Mouse (Mus musculus): ENCODE data around the gene Dcst2. TPM values are rescaled to one million over a fixed set of nuclear protein-coding genes. Genes with fewer than 3 reads are reported as not detected.
A peak's percentile ranks its signal among the peaks of the same experiment; 100 is the strongest.

Gene Dcst2
- polyA plus RNA-seq, 1 experiment, result 0.01 TPM

DNA sequence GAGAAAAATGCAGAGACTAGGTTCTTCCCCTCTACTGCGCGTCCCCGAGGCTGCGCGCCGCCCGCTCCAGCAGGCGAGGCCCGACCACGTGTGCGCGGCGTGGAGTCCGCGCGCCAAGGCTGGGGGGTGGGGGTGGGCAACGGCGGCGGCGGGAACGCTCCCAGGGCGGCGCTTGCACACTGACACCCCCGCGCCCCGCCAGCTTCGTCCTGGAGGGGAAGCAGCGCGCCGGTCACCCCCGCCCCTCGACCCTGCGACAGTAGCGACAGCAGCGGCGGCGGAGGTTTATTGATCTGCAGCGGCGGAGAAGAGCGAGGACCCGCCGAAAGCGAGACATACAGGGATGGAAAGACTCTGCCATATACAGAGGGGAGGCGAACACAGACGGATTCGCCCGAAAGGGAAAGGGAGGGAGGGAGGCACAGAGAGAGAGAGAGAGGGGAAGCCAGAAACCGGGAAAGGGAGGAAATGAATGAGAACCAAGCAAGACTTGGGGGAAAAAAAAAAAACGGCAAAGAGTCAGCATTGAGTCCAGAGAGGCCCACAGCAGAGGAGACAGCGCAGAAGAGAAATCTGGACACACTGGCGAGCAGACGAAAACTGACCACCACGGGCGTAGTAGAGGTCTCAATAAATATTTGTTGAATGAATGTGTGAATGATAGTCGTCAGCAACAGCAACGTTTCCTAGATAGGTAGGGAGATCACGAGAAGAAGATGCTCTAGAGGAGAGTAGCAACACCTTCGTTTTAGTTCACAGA, 42.0 kb upstream of the Dcst2 start:
- H3ac ChIP-seq (ENCODE audit: control insufficient read depth, insufficient read length), result no peak overlapping the region
- H3K4me2 ChIP-seq (ENCODE audit: low read depth), result peak overlapping the region; percentile 91
- no peak overlapping the region for H3K4me3 ChIP-seq
- H3K27me3 ChIP-seq (ENCODE audit: control insufficient read depth, insufficient read depth, insufficient read length), result peaks cover 43% of the 10 kb centered on the region
- TF ChIP-seq E2F4 (IDR thresholded peaks at IDR 0.05; ENCODE audit: insufficient read depth) (no peak), POLR2AphosphoS2 (IDR thresholded peaks at IDR 0.05; ENCODE audit: insufficient read length, low read depth) (no peak), SRF (IDR thresholded peaks at IDR 0.05; ENCODE audit: control insufficient read depth, insufficient read length, low read depth) (no peak), CEBPB (IDR thresholded peaks at IDR 0.05; ENCODE audit: insufficient read depth, poor library complexity, severe bottlenecking) (no peak), USF1 (IDR thresholded peaks at IDR 0.05; ENCODE audit: low read depth) (no peak), MYOG (IDR thresholded peaks at IDR 0.05; ENCODE audit: control insufficient read depth in 1 of 3, insufficient read depth in 1 of 3, insufficient read length in 2 of 3, low read depth in 2 of 3) (no peak), POLR2A (IDR thresholded peaks at IDR 0.05; ENCODE audit: insufficient read length, low read depth) (no peak), TCF3 (IDR thresholded peaks at IDR 0.05; ENCODE audit: insufficient read length, low read depth) (no peak), MAX (IDR thresholded peaks at IDR 0.05; ENCODE audit: low read depth) (no peak), MYOD1 (IDR thresholded peaks at IDR 0.05; ENCODE audit: control insufficient read depth in 1 of 3, insufficient read length in 2 of 3, low read depth in 2 of 3) (no peak), REST (IDR thresholded peaks at IDR 0.05; ENCODE audit: insufficient read depth, insufficient read length) (no peak), TCF12 (IDR thresholded peaks at IDR 0.05; ENCODE audit: insufficient read depth, poor library complexity, severe bottlenecking) (no peak)
- H3K36me3 ChIP-seq (ENCODE audit: control insufficient read depth, insufficient read depth), result no peaks in the 10 kb centered on the region
- no peaks in the 10 kb centered on the region for H3K79me2 ChIP-seq (ENCODE audit: control insufficient read depth, insufficient read depth)

DNA sequence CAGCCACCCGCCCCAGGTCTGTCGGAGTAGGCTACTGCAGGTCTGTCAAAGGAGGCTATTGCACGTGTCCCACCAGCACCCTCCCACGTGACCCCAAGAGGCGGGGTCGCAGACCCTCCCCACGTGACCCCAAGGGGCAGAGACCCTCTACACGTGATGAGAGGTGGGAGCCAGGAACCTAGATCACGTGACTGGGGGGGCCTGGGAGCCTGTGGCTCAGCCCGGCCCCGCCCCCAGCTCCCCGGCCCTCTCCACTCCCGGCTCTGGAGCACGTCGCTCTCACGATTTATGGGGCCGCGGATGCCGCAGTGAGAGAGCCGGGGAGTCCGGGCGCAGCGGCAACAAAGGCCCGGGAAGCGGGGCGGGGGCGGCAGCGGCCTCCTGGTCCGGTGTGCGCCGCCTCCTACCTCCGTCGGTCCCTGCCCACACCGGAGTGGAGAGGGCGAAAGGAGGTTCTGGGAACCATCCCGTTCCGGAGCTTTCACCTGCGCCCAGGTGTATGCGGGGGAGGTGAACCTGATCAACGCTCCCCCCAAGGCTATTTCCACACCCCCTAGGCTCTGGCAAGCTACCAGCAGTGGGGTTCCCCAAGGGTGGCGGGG, 41.1 kb upstream of the Dcst2 start:
- peak overlapping the region; percentile 91 for H3K4me2 ChIP-seq (ENCODE audit: low read depth)
- H3K27me3 ChIP-seq (ENCODE audit: control insufficient read depth, insufficient read depth, insufficient read length), result peaks cover 43% of the 10 kb centered on the region
- H3K4me3 ChIP-seq, result no peak overlapping the region
- no peaks in the 10 kb centered on the region for H3K79me2 ChIP-seq (ENCODE audit: control insufficient read depth, insufficient read depth)
- TF ChIP-seq USF1 (IDR thresholded peaks at IDR 0.05; ENCODE audit: low read depth) (peak; percentile 50), POLR2A (IDR thresholded peaks at IDR 0.05; ENCODE audit: insufficient read length, low read depth) (no peak)
- H3K36me3 ChIP-seq (ENCODE audit: control insufficient read depth, insufficient read depth), result no peaks in the 10 kb centered on the region
- no peak overlapping the region for H3ac ChIP-seq (ENCODE audit: control insufficient read depth, insufficient read length)

DNA sequence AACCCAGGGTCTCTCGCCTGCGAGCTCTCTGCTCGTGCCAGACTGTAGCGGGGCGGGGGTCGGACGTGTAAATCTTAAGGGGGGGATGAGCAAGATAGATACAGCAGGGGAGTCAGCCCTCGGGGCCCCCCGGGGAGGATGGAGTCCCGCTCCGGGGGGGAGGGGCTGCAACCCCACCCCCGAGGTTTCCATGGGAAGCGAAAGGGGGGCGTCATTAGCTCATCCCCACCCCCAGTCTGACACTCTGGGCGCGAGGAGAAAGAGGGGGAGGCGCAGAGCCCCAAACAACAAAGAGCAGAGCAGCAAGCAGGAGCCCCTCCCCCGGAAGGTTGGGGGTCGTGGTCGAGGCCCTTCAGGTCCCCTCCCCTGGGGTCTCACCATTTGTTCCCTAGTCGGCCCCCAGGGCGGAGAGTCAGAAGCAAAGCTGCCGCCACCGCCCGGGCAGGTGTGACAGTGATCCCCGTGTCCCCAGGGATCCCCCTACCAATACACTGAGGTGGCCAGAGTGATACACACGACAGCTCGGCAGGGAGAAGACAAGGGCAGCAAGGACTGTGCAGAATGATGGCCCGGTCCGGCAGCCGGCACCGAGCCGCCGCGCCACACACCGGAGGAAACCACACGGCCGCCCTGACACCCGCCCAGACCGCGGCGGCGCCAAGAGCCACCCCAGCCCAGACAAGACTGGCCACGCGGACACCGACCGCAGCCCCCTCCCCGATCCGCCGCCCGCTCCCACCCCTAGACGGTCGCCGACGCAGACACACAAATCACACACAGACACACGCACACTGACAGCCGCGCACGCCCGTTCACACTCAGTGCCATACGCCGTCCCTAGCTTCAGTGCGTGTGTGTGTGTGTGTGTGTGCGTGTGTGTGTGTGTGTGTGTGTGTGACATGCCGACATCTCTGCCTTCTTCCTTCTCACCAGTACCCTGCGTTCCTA, 40.3 kb upstream of the Dcst2 start:
- TF ChIP-seq TCF3 (IDR thresholded peaks at IDR 0.05; ENCODE audit: insufficient read length, low read depth) (no peak), CEBPB (IDR thresholded peaks at IDR 0.05; ENCODE audit: insufficient read depth, poor library complexity, severe bottlenecking) (no peak), MYOD1 (IDR thresholded peaks at IDR 0.05; ENCODE audit: control insufficient read depth in 1 of 3, insufficient read length in 2 of 3, low read depth in 2 of 3) (no peak), E2F4 (IDR thresholded peaks at IDR 0.05; ENCODE audit: insufficient read depth) (no peak), MYOG (IDR thresholded peaks at IDR 0.05; ENCODE audit: control insufficient read depth in 1 of 3, insufficient read depth in 1 of 3, insufficient read length in 2 of 3, low read depth in 2 of 3) (no peak), POLR2A (IDR thresholded peaks at IDR 0.05; ENCODE audit: insufficient read length, low read depth) (no peak), USF1 (IDR thresholded peaks at IDR 0.05; ENCODE audit: low read depth) (no peak), MAX (IDR thresholded peaks at IDR 0.05; ENCODE audit: low read depth) (no peak), SRF (IDR thresholded peaks at IDR 0.05; ENCODE audit: control insufficient read depth, insufficient read length, low read depth) (no peak), TCF12 (IDR thresholded peaks at IDR 0.05; ENCODE audit: insufficient read depth, poor library complexity, severe bottlenecking) (no peak)
- Histone ChIP-seq H3ac (ENCODE audit: control insufficient read depth, insufficient read length) (peak overlapping the region; percentile 8), H3K36me3 (ENCODE audit: control insufficient read depth, insufficient read depth) (no peaks in the 10 kb centered on the region), H3K27me3 (ENCODE audit: control insufficient read depth, insufficient read depth, insufficient read length) (peaks cover 43% of the 10 kb centered on the region), H3K4me2 (ENCODE audit: low read depth) (peak overlapping the region; percentile 91), H3K4me3 (peak overlapping the region; percentile 7), H3K79me2 (ENCODE audit: control insufficient read depth, insufficient read depth) (no peaks in the 10 kb centered on the region)

DNA sequence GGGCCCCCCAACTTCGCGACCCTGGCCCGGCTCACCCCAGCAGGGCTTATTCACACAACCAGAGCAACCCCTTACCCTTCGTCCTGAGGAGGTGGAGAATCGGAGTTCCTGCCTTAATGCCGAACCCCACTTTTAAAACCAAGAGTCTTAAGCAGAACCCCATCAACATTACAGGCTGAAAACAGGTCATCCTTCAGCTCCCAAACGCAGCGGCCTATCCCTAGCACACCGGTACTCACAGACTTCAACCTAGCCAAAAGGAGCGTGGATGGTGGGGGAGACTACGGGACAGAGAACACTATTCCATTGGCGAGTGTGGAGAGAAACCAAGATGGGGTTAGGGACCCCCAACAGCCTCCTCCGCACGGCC, 39.7 kb upstream of the Dcst2 start:
- TF ChIP-seq USF1 (IDR thresholded peaks at IDR 0.05; ENCODE audit: low read depth), result no peak
- no peak for TF ChIP-seq TCF12 (IDR thresholded peaks at IDR 0.05; ENCODE audit: insufficient read depth, poor library complexity, severe bottlenecking)
- TF ChIP-seq SRF (IDR thresholded peaks at IDR 0.05; ENCODE audit: control insufficient read depth, insufficient read length, low read depth), result no peak
- TF ChIP-seq MYOG (IDR thresholded peaks at IDR 0.05; ENCODE audit: control insufficient read depth in 1 of 3, insufficient read depth in 1 of 3, insufficient read length in 2 of 3, low read depth in 2 of 3), result no peak
- no peak for TF ChIP-seq TCF3 (IDR thresholded peaks at IDR 0.05; ENCODE audit: insufficient read length, low read depth)
- no peak for TF ChIP-seq POLR2AphosphoS2 (IDR thresholded peaks at IDR 0.05; ENCODE audit: insufficient read length, low read depth)
- TF ChIP-seq CEBPB (IDR thresholded peaks at IDR 0.05; ENCODE audit: insufficient read depth, poor library complexity, severe bottlenecking), result no peak
- TF ChIP-seq MAX (IDR thresholded peaks at IDR 0.05; ENCODE audit: low read depth), result no peak
- TF ChIP-seq E2F4 (IDR thresholded peaks at IDR 0.05; ENCODE audit: insufficient read depth), result no peak
- TF ChIP-seq MYOD1 (IDR thresholded peaks at IDR 0.05; ENCODE audit: control insufficient read depth in 1 of 3, insufficient read length in 2 of 3, low read depth in 2 of 3), result no peak
- no peak for TF ChIP-seq REST (IDR thresholded peaks at IDR 0.05; ENCODE audit: insufficient read depth, insufficient read length)
- TF ChIP-seq POLR2A (IDR thresholded peaks at IDR 0.05; ENCODE audit: insufficient read length, low read depth), result no peak
- peaks cover 43% of the 10 kb centered on the region for H3K27me3 ChIP-seq (ENCODE audit: control insufficient read depth, insufficient read depth, insufficient read length)
- no peaks in the 10 kb centered on the region for H3K36me3 ChIP-seq (ENCODE audit: control insufficient read depth, insufficient read depth)
- H3K4me2 ChIP-seq (ENCODE audit: low read depth), result peak overlapping the region; percentile 91
- no peaks in the 10 kb centered on the region for H3K79me2 ChIP-seq (ENCODE audit: control insufficient read depth, insufficient read depth)
- H3K4me3 ChIP-seq, result peak overlapping the region; percentile 7
- H3ac ChIP-seq (ENCODE audit: control insufficient read depth, insufficient read length), result peak overlapping the region; percentile 8
